Mouse (Mus musculus) kidney, adult 11 months (tissue): Measurements from ENCODE around the gene Serpina6.
"Not testable (repeated sequence)": the region's sequence is repeated elsewhere in the genome, so short reads cannot be mapped to it uniquely, and the experiment has no call there.

Source experiments
- DNase-seq: peaks from one replicate; pipeline ENCODE4 v3.0.0; 2022

Serpina6 gene

GRCm38 (mm10) chr12:103656848-103657626 is at the start of gene Serpina6:
Gene Serpina6, minus strand, starts transcription at chr12:103657212.
- no peak for DNase-seq

GRCm38 (mm10) chr12:103706113-103706512 is 49.1 kb upstream of the Serpina6 start:
- no peak for DNase-seq

GRCm38 (mm10) chr12:103705547-103705946 is 48.5 kb upstream of the Serpina6 start:
- peak; percentile 14 for DNase-seq

- DNase-seq = peak; percentile 80
These were observed 43.2 kb upstream of the Serpina6 start for GRCm38 (mm10) chr12:103700144-103700750.

- DNase-seq = no peak
These were observed 38.4 kb upstream of the Serpina6 start, which contains the start of gene Serpina1f for GRCm38 (mm10) chr12:103695429-103695828. Gene Serpina1f, minus strand, starts transcription at chr12:103695529.

- DNase-seq = no peak
These were observed 31.3 kb upstream of the Serpina6 start for GRCm38 (mm10) chr12:103688221-103688814.

- DNase-seq = peak; percentile 25
These were observed 30.0 kb upstream of the Serpina6 start for GRCm38 (mm10) chr12:103687021-103687420.

- no peak for DNase-seq
These were observed 29.0 kb upstream of the Serpina6 start for GRCm38 (mm10) chr12:103686050-103686449.

GRCm38 (mm10) chr12:103685386-103685785 is 28.4 kb upstream of the Serpina6 start:
- no peak for DNase-seq

GRCm38 (mm10) chr12:103683775-103684174 is 26.8 kb upstream of the Serpina6 start:
- DNase-seq = no peak

GRCm38 (mm10) chr12:103681739-103682138 is 24.7 kb upstream of the Serpina6 start:
- peak; percentile 26 for DNase-seq

- no peak for DNase-seq
These were observed 24.2 kb upstream of the Serpina6 start for GRCm38 (mm10) chr12:103681169-103681568.

- not testable (repeated sequence) for DNase-seq
These were observed 22.8 kb upstream of the Serpina6 start for GRCm38 (mm10) chr12:103679853-103680252.

- DNase-seq = no peak
These were observed 19.0 kb upstream of the Serpina6 start, which contains the start of gene Serpina16 for GRCm38 (mm10) chr12:103676039-103676438. Gene Serpina16, minus strand, starts transcription at chr12:103676139.

GRCm38 (mm10) chr12:103673179-103673578 is 16.2 kb upstream of the Serpina6 start:
- DNase-seq = no peak

GRCm38 (mm10) chr12:103671483-103671882 is 14.5 kb upstream of the Serpina6 start:
- DNase-seq = no peak

GRCm38 (mm10) chr12:103670964-103671363 is 14.0 kb upstream of the Serpina6 start:
- no peak for DNase-seq

GRCm38 (mm10) chr12:103670344-103670743 is 13.3 kb upstream of the Serpina6 start:
- DNase-seq = no peak

GRCm38 (mm10) chr12:103665286-103665685 is 8.3 kb upstream of the Serpina6 start:
- DNase-seq = no peak

GRCm38 (mm10) chr12:103662053-103662452 is 5.0 kb upstream of the Serpina6 start:
- DNase-seq = not testable (repeated sequence)

GRCm38 (mm10) chr12:103660076-103660475 is 3.1 kb upstream of the Serpina6 start:
- peak; percentile 20 for DNase-seq

- no peak for DNase-seq
These were observed 2.2 kb upstream of the Serpina6 start for GRCm38 (mm10) chr12:103659171-103659570.

- DNase-seq = no peak
These were observed 979 bp upstream of the Serpina6 start for GRCm38 (mm10) chr12:103657991-103658390.
